Mouse (Mus musculus): Measurements from ENCODE around the gene Ptpn12.

The Ptpn12 gene

GRCm38 (mm10) chr5:21055820-21056531, at the start of gene Ptpn12:
Ptpn12 (minus strand) TSS chr5:21055911.
- CTCF ChIA-PET, result interaction anchor here (0.5 to 0.7 kb wide), 3 partner anchors 13 to 1531 kb away, joined by 3 read pairs; no protein-coding TSS in a partner anchor

DNA sequence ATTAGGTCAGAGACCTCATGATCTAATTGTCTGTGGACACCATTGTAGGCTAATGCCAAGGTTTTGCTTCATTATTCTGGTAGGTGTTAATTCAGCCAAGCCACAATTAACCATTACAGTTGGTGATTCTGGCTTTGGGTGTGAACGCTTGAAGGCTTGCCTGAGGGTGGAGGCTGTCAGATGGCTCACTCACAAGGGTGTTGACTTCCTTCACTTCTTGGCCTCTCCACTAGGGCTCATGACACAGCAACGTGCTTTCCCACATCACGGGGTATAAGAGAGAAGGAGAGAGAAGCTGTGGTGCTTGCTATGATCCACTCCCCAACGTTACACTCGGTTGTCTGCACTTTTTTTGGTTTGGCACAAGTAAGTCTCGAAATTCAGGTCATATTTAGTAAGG, 35.5 kb upstream of the Ptpn12 start:
- CTCF ChIA-PET, result no interaction called here

DNA sequence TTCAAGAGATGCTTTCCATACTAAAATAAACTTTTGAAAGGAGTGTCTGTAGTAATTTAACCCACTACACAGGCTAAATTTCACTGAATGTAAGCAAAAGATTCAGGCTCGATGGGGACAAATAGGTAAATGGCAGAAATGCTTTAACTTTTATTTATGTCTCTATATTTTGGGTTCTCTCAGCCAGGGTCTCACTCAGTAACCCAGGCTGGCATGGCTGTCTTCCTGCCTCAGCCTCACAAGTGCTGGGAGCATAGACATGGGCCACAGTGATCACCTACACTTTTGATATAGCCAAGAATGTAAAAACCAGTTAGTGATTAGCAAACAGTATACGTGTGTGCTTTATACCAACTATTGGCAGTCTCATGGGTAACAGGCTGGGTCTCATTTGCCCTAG, 1.5 kb upstream of the Ptpn12 start:
- CTCF ChIA-PET, result no interaction called here

- CTCF ChIA-PET, result no interaction called here
Measured at GRCm38 (mm10) chr5:21056595-21056994, 884 bp upstream of the Ptpn12 start.

DNA sequence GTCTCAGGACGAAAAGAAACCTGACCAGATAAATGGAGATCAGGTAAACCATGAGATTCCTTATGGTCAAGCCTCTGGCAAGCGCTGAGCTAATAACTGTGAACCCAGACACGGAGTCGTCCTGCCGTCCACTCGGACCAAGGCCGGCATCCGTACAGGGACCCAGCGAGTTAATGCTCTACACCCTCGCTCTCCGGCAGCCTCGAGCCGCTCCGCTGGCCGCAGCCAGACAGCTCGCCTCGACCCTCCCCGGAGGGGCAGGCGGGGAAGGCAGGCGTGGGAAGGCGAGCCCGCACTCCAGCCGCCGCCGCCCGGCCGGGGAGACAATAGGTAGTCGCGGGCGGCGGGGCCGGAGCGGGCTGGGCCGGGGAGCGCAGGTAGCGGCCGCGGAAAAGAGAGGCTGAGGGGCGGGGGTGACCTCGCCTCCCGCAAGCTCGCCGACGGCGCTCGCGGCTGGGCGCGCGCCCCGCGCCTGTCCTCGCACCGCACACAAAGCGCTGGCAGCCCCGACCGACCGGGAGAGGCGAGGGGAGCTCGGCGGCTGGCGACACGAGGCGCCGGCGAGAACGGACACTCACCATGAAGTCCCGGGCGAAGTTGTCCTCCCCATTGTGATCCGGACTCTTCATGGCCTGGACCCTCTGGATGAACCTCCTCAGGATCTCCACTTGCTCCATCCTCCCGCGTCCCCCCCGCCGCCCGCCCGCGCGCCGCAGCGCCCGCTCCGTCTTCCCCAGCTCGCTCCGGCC, 466 bp downstream of the Ptpn12 start:
- CTCF ChIA-PET, result interaction anchor here (0.5 to 0.7 kb wide), 4 partner anchors 12 to 1530 kb away, joined by 3 read pairs; no protein-coding TSS in a partner anchor

DNA sequence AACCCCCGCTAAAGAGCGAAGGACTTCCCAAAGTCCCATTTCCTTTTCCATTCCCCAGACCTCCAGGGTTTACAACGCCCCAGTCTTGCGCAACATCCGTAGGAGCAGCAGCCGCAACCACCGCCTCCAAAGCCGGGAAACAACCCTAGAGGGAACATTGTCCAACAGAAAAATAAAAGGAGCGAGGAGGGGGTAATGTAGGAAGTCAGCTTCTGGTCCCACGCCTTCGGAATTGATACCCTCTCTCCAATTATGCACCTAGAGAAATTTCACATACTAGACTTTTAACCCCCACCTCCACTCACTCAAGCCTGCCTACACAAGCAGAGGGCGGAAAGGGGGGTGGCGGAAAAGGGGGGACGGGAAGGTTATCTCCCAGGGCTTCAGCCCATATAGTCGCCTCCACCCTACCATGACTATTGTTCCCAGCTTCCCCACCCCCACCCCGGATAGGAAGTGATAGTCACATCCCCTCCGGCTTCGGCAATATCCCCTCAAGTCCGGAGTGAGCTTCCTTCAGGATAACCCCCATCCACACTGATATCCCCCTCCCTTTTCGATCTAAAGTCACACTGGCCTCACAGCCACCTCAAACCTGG, 1.1 kb downstream of the Ptpn12 start:
- CTCF ChIA-PET, result interaction anchor here (0.6 kb wide), 1 partner anchor 41 kb away, joined by 3 read pairs; no protein-coding TSS in a partner anchor

DNA sequence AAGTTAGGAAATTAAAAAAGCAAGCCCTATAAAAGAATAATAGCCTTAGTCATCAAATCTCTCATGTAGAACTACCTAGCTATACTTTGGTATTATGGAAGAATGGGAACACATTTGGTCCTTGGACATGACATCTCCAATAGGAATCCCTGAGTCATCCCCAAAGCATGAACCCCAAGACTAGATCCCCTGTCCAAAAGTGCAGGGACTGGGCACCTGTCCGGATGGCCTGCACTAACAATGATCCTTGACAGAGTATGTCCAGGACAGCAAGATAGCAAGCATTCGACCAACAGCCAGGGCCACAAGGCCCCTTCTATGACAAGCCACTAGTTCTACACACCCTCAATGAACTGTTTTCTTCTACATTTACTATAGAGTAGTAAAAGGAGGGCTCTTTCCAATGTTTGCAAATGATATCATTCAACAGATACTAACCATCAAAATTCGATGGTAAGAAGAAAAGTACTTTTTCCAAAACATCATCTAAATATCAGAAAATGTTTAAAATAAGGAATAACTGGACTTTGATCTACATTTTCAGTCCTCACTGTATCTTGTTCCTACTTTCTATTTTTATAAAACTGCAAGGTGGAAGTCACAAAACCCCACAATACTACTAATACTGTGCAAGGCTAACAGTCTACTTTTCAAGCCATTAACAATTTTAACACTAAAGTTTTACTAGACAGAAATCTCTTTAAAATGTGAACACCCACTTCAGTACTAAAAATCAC, 2.0 kb downstream of the Ptpn12 start:
- CTCF ChIA-PET, result no interaction called here

DNA sequence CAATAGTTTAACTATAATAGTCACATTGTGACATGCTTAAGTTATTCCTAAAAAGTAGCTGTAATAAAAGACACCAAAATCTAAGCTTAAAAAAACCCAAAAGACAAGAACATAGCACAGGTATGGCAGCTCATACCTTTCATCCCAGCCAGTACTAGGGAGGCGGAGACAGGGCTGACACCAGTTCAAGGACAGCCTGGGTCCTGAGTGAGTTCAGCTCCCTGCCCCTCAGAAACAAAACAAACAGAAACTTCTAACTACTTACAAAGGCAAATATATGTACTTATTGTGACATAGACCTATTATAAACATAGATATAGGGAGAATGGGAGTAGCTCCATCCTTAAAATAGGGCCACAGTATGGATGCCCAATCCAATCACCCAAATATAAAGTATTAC, 3.2 kb downstream of the Ptpn12 start:
- CTCF ChIA-PET, result no interaction called here

DNA sequence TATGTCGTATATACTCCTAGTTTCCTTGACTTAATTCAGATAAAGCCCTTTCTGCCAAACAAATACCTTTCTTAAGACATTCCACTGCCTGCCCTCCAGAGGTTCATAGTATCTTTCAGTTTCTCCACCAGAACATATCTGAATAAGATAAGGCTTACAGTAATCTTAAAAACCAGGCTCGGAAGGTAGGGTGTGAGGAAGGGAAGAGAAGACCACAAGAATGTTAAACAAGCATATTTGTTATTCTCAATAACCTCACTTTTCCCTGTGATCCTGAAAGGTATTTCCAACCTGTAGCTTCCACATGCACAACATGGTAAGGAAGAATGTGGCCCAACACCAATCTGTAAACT, 5.0 kb downstream of the Ptpn12 start:
- CTCF ChIA-PET, result no interaction called here

DNA sequence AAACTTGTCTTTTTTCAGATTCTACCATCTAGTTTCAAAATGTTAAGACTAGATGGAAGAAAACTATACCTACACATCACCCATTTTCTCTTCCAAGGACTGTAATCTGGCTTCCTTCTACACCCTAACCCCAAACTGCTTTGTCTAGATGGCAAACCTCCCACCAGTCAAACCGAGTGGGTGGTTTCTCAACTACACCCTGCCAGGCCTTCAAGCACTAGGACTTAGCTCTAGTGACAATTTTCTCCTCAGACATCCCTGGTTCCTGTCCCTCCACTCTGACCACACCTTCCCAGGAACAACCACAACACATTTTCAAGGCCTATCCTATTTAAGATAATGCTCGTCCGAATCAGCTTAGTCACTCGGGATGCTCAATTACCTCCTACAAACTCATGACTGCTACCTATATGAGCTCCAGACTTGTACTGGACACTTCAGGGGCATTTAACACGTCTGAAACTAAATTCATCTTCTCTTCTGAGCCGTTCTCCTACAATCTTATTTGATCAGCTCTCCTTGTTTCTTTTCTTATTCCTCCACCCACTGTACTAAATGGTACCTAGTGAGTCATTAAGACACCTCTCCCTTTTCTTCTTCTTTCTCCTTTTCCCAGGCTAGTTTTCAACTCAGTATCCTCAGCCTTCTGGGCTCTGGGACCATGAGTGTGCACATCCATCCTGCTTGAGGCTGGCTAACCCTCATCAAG, 5.5 kb downstream of the Ptpn12 start:
- CTCF ChIA-PET, result no interaction called here

DNA sequence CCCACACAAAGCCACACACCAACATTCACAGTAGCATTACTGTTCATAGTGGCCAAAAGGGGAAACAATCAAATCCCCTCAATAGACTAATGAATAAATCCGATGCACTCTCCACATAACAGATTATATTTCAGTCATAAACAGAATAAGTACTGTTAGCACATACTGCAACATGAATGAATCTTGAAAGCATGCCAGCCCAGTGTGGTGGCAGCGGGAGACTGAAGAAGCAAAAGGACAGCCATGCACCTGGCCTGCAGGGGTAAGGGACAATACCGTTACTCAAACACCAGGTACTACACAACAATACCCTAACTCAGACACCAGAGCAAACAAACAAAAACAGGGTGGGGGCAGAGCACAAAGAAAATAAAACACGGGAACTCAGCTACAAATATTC, 6.7 kb downstream of the Ptpn12 start:
- CTCF ChIA-PET, result no interaction called here

DNA sequence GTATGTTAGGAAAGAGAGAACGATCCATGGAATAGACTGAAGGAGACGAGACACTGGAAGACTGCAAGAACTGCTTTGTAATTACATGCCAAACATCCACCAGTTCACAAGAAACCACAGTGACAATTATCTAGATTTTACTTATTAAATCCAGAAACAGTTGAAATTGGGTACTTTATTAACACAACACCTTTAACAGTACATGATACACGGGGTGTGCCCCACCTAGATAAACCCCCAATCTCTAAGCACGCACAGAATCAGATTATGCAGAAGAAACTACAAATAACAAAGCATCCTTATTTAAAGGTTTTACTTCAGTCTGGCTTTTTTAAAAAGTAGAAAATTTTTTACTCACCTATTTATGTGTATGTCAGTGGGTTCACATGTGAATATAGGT, 8.6 kb downstream of the Ptpn12 start:
- CTCF ChIA-PET, result no interaction called here

GRCm38 (mm10) chr5:21046150-21047048, 9.3 kb downstream of the Ptpn12 start:
- CTCF ChIA-PET, result no interaction called here

DNA sequence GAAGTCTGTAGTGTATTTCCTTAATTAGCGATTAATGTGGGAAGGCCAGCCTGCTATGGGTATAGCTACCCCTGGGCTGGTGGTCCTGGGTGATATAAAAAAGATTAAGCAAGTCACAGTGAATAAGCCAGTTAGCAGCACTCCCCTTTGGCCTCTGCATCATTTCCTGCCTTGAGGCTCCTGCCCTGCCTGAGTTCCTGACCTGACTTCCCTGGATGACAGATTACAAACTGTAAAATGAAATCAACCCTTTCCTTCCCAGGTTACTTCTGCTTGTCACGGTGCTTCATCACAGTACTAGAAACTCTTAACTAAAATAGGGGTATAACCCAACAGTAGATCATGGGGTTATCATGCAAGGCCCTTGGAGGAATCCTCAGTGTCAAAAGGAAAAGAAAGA, 10.2 kb downstream of the Ptpn12 start:
- CTCF ChIA-PET, result no interaction called here

DNA sequence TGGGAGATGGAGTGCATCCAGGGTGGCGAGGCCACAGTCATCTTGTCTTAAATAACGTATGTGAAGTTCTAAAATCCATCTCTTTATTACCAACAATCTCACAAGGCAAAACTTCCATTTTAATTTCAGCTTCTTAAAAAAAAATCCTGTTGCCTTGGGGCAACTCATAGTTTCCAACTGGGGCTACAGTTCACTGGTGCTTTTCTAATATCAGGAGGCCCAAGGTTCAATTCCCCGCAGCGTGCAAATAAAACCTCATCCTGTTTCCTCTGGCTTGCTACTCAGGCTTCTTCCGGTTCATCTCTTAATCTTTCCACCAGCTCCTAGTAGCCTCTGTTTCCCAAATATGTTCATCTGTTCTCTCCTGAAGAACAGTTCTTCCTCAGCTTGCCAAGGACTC, 17.6 kb downstream of the Ptpn12 start:
- CTCF ChIA-PET, result no interaction called here

DNA sequence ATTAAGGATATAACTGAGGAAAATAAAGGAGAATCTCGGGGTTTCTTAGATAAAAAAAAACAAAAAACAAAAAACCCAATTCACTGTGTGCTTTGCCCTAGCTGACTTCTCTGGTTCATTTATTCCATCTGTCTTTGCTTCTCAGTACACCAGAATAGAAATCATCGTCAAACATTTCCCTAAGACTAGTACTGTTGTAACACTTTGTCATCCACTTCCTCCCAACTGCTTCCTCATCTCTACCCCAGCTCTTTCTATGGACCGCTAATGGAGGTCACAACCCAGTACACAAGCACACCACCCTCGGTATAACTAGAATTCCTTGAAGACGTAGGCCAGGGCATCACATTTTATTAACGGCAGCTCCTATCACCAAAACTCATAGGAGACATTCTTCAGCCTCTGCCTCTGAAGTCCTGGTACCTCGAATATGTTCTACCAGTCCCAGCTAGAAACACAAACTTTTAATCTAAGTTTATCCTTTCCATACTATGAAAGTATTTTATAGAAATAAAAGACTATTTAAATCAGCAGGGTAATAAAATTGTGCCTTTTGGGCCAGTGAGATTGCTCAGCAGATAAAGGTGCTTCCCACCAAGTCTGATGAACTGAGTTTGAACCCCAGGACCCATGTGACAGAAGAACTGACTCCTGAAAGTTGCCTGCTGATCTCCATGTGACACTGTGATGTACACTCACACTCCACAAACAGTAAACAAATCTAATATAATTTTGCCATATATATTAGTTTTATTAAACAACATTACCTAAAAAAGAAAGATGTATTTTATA, 19.8 kb downstream of the Ptpn12 start:
- CTCF ChIA-PET, result no interaction called here

DNA sequence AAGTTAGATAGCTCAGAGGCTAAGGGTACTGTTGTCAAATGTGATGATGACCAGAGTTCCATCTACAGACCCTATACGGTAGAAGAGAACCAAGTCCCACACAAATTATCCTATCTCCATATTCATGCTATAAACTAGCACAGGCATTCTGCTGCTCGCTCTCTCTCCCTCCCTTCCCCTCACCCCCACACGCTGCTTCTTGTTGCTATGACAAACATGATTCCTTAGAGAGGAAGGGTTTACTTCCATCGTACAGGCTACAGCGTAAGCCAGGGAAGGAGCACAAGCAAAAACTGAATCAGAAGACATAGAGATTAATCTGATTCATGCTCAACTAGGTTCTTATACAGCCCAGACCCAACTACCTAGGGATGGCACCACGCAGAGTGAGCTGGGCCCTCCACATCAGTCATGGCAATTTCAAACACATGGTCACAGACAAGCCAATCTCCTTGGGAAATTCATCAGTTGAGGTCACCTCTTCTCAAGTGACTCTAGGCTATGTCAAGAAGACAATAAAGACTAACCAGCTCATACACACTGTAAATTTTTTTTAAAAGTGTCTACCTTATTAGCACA, 21.2 kb downstream of the Ptpn12 start:
- CTCF ChIA-PET, result no interaction called here

- CTCF ChIA-PET, result no interaction called here
Measured at GRCm38 (mm10) chr5:21033382-21034056, 22.2 kb downstream of the Ptpn12 start.

- CTCF ChIA-PET, result no interaction called here
Measured at GRCm38 (mm10) chr5:21032626-21033025, 23.1 kb downstream of the Ptpn12 start.

Data from spleen, embryonic (tissue).